Mouse (Mus musculus) liver, embryonic 16.5 days (tissue): ENCODE measurements around the gene Thoc3. TPM values are rescaled to one million over a fixed set of nuclear protein-coding genes. Genes with fewer than 3 reads are reported as not detected.
A peak's percentile ranks its signal among the peaks of the same experiment; 100 is the strongest.

Source experiments
- ATAC-seq: fragments of 200-750 bp; cut with Nextera tagmentation; 2 replicates; pipeline ENCODE4 v1.8.0; 2017; ENCODE audit warnings: low read depth, mild to moderate bottlenecking, moderate number of reproducible peaks, moderate library complexity
- H3K27ac ChIP-seq: fragments of 300-500 bp; sonication (generic); 2 replicates; pipeline ENCODE4 v1.5.1; 2014; ENCODE audit warnings: mild to moderate bottlenecking, low read length
- H3K27me3 ChIP-seq: fragments of 300-500 bp; sonication (generic); 2 replicates; pipeline ENCODE4 v1.6.1; 2014; ENCODE audit warnings: low read depth, low read length, mixed read lengths; ENCODE audit not compliant: control insufficient read depth, insufficient read depth
- H3K36me3 ChIP-seq: fragments of 300-500 bp; sonication (generic); 2 replicates; pipeline ENCODE4 v1.6.1; 2014; ENCODE audit warnings: mild to moderate bottlenecking; ENCODE audit not compliant: control insufficient read depth, insufficient read depth
- H3K4me1 ChIP-seq: fragments of 300-500 bp; sonication (generic); 2 replicates; pipeline ENCODE4 v1.6.1; 2014; ENCODE audit warnings: low read depth, low read length, mixed read lengths; ENCODE audit not compliant: control insufficient read depth
- H3K4me2 ChIP-seq: fragments of 300-500 bp; sonication (generic); 2 replicates; pipeline ENCODE4 v1.6.1; 2014; ENCODE audit warnings: low read depth, low read length, mixed read lengths
- H3K4me3 ChIP-seq: fragments of 300-500 bp; sonication (generic); 2 replicates; pipeline ENCODE4 v1.5.1; 2014; ENCODE audit warnings: low read depth, mild to moderate bottlenecking, low read length
- H3K9ac ChIP-seq: fragments of 300-500 bp; sonication (generic); 2 replicates; pipeline ENCODE4 v1.6.1; 2014; ENCODE audit warnings: low read depth, low read length
- H3K9me3 ChIP-seq: fragments of 300-500 bp; sonication (generic); replicated peaks from 2 replicates; pipeline ENCODE4 v1.6.1; 2016; ENCODE audit warnings: low read length; ENCODE audit not compliant: control insufficient read depth
- WGBS: fragments of 180-500 bp; shearing (Covaris S2); extraction: QIAGEN DNeasy Blood & Tissue Kit; methylation state at CpG from one replicate; pipeline ENCODE4 v1.1.7; 2014; ENCODE audit not compliant: insufficient replicate concordance; 5-methylcytosine and 5-hydroxymethylcytosine counted together
- polyA plus RNA-seq: library from polyadenylated mRNA; unstranded; fragments of >200 nt; fragmentation: Nextera tagmentation; extraction: Ambion mirVana; gene quantifications from 2 replicates; pipeline ENCODE4 v1.2.1, GENCODE M21; 2015

The Thoc3 gene
- polyA plus RNA-seq, 1 experiment from 2014 or later: 33.4 TPM

DNA sequence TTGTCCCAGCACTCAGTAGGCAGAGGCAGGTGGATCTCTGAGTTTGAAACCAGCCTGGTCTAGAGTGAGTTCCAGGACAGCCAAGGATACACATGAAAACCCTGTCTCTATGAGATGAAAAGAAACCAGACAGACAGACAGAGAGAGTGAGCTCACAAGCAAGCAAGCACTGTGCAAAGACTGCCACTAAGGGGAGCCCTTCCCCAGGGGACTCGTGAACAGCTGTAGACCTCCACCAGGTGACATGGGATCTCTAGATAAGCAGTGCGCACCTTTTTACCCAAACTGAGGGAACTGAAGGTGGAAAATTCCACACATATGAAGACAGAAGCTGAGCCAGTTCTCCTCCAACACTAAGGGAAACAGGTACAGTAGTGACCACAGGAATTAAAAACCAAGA, 11.6 kb downstream of the Thoc3 start:
- no peaks in the 10 kb centered on the region for H3K4me1 ChIP-seq
- no peak; the same call in 1 of the 2 replicates for ATAC-seq
- no peak overlapping the region for H3K4me2 ChIP-seq
- H3K27me3 ChIP-seq: no peaks in the 10 kb centered on the region
- WGBS: 56% methylated on average over 2 of the region's 2 CpGs
- no peaks in the 10 kb centered on the region for H3K9me3 ChIP-seq
- peaks cover 35% of the 10 kb centered on the region for H3K36me3 ChIP-seq
- no peak overlapping the region for H3K4me3 ChIP-seq
- H3K27ac ChIP-seq: no peak overlapping the region
- H3K9ac ChIP-seq: no peak overlapping the region

DNA sequence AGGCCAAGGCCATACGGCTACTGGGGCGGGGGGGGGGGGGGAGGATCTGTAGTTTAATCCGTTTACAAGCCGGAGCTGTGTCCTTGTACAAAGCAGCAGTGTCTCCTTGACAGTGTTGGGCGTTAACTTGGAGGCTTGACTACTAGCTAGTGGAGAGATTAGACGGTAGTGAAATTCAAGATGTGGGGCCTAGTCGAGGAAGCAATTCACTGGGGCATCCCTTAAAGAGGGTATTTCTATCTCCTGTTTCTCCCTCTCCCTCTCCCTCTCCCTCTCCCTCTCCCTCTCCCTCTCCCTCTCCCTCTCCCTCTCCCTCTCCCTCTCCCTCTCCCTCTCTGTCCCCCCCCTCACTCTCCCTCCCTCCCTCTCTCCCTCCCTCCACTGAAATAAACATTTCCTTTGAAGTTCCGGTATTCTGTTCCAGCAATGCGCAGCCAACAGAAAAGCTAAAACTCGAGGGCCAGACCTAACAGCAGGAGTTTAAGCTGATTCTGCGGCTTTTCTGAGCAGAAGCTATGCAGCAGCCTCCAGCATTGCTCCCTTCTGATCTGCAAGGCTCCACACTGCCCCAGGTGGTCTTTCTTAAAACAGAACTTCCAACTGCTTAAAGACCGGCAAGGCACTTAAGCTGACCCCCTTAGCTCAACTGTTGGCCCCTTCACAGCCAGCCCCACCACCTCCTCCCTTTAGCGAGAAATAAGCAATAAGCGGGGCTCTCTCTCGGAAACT, 21.0 kb downstream of the Thoc3 start:
- peaks cover 5% of the 10 kb centered on the region for H3K27me3 ChIP-seq
- no peak overlapping the region for H3K4me3 ChIP-seq
- H3K27ac ChIP-seq: no peak overlapping the region
- no peak overlapping the region for H3K4me2 ChIP-seq
- H3K36me3 ChIP-seq: no peaks in the 10 kb centered on the region
- no peak overlapping the region for H3K9ac ChIP-seq
- H3K9me3 ChIP-seq: no peaks in the 10 kb centered on the region
- H3K4me1 ChIP-seq: no peaks in the 10 kb centered on the region
- WGBS: 6% methylated on average over 15 of the region's 15 CpGs
- no peak for ATAC-seq

DNA sequence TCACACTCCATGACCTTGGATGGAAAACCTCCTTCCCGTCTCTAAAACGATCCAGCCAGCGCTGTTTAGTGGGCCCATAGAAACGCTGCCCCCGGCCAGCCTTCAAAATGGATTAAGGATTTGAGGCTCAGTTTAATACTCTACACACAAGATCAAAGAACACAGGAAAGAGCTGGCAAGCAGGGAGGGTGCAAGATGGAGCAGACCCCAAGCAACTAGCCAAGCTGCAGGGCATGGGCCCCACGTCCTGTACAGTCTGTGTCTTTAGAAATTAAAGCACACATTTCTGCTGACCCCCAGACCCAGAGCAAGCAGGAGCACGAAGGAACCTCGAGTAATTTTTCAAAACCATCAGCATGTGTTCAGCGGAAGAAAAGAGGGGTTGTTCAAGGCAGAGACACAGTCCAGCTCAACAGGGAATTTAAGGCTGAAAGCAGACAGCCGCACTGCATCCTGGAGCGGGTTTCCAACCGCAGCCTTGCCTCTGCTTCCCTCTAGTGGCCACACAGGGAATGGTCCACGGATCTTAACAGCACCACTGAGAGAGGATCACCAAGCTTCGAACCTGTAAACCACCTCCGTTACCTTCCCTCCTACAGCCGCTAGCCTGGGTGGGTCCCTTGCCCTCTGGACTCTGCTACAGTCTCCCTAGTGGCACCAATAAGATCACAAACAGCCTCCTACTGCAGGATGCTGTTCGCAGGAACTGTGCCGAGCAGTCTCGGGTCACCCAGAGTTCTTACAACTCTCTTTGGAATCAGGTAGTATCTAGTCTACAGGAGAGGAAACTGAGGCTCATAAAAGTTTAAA, 21.8 kb downstream of the Thoc3 start:
- Histone ChIP-seq H3K4me3 (no peak overlapping the region), H3K9ac (no peak overlapping the region), H3K27me3 (peaks cover 5% of the 10 kb centered on the region), H3K9me3 (no peaks in the 10 kb centered on the region), H3K36me3 (no peaks in the 10 kb centered on the region), H3K27ac (no peak overlapping the region), H3K4me2 (no peak overlapping the region), H3K4me1 (no peaks in the 10 kb centered on the region)
- ATAC-seq: 0 out of 2 replicates have a peak, but pooled peaks have one; percentile 30
- 29% methylated on average over 19 of the region's 19 CpGs for WGBS

DNA sequence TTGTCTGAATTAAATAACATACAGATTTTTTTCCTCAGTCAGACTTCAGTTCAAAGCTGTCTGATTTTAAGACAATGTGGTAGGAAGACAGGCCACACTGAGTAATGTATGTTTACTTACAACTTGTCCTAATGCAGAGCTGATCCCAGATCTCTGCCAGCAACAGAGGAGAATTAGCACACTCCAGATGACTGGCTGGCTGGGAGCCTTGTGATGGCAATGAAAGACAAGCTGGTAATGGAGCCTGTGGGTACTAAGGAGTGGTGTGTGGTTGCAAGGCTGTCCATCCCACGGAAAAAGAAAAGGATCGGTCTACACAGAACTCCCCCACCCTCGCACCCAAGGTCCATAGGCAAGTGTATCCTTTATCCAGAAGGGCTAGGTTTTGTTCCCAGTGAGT, 25.0 kb downstream of the Thoc3 start:
- Histone ChIP-seq H3K4me2 (no peak overlapping the region), H3K4me1 (no peaks in the 10 kb centered on the region; the same call in none of the 2 replicates), H3K27ac (no peak overlapping the region), H3K9ac (no peak overlapping the region), H3K4me3 (no peak overlapping the region), H3K27me3 (peaks cover 5% of the 10 kb centered on the region), H3K36me3 (no peaks in the 10 kb centered on the region), H3K9me3 (no peaks in the 10 kb centered on the region)
- ATAC-seq: no peak
- 65% methylated on average over 3 of the region's 3 CpGs for WGBS

DNA sequence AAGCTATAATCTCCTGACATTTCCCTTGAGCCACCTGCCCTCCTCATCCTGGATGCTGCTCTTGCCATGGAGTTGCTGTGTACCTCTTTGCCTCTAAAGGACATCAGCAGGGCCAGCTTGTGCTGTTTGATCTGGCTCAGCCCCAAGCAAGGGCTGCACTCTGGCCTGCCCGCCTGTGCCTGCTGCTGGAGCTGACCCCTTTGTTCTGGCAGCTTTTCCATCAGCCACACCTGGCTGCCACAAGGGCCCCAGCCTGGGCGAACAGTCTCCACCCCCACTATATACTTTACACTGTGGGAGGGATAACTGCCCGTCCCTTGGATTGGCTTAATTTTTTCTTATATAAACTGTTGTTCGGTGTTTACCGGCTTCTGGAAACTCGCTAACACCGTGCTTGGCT, 28.7 kb downstream of the Thoc3 start:
- Histone ChIP-seq H3K27ac (peak overlapping the region; percentile 38; the same call in 1 of the 2 replicates), H3K9ac (no peak overlapping the region), H3K36me3 (no peaks in the 10 kb centered on the region), H3K4me1 (no peaks in the 10 kb centered on the region; the same call in none of the 2 replicates), H3K4me2 (no peak overlapping the region), H3K4me3 (no peak overlapping the region), H3K9me3 (no peaks in the 10 kb centered on the region), H3K27me3 (no peaks in the 10 kb centered on the region)
- WGBS: 47% methylated on average over 7 of the region's 7 CpGs
- ATAC-seq: peak; percentile 90

DNA sequence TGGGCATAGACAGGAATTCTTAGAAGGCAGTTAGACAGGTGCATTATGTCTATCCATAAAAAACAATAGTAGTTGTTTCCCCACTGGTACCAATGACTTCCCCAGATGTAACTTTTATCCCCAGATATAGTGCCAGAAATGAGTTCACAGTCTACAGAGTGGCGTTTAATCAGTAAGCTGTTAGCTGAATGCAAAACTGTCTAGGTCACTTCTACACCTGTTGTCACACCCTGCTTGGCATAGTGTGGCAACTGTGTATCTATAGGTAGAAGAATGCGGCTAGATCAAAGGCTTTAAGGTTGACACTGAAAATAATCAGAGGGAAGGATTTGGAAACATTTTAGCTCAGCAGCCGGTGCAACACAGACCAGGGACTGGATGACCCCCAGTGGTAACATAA, 29.8 kb downstream of the Thoc3 start:
- H3K9me3 ChIP-seq: no peaks in the 10 kb centered on the region
- 0 out of 2 replicates have a peak, but pooled peaks have one; percentile 24 for ATAC-seq
- 49% methylated on average over 3 of the region's 3 CpGs for WGBS
- no peak overlapping the region for H3K27ac ChIP-seq
- no peaks in the 10 kb centered on the region for H3K36me3 ChIP-seq
- H3K4me3 ChIP-seq: no peak overlapping the region
- no peak overlapping the region for H3K4me2 ChIP-seq
- H3K27me3 ChIP-seq: no peaks in the 10 kb centered on the region
- no peak overlapping the region for H3K9ac ChIP-seq
- H3K4me1 ChIP-seq: no peaks in the 10 kb centered on the region; the same call in none of the 2 replicates

DNA sequence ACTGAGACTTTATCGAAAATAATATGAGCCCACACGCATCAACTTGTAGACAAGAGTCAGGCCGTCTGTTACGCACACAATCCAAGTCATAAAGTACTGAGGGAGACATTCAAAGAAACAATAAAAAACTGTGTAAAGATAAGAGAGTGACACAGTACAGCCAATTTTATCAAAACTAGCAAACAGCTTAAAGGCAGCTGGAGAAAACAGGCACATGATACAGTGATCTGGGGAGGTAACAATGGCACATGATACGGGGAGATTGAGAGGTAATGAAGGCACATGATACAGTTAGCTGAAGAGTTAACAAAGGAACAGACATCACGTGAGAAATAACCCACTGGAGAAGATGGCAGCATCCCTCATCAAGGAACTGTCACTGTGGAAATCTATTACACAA, 31.6 kb downstream of the Thoc3 start:
- WGBS: 54% methylated on average over 6 of the region's 6 CpGs
- Histone ChIP-seq H3K4me2 (no peak overlapping the region), H3K36me3 (no peaks in the 10 kb centered on the region), H3K27me3 (no peaks in the 10 kb centered on the region), H3K9ac (no peak overlapping the region), H3K27ac (no peak overlapping the region), H3K9me3 (no peaks in the 10 kb centered on the region), H3K4me1 (no peaks in the 10 kb centered on the region; the same call in none of the 2 replicates), H3K4me3 (no peak overlapping the region)
- no peak for ATAC-seq

DNA sequence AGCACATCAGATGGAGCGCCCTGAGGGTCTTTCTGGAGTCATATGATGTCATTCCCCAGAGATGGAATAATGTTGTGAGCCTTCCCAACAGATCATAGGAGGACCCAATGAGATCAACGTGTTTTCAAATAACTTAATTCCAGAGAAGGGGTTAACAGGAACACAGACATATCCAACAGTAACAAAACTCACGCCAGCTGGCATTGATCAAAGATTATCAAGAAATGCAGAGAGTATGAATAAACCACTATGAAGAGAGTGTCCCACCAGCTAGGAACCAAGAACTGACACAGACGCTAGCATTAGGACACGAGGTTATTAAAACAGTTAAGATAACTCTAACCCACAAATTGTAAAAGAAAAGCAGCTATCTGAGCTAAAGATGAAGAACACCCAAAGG, 32.0 kb downstream of the Thoc3 start:
- no peaks in the 10 kb centered on the region for H3K36me3 ChIP-seq
- no peaks in the 10 kb centered on the region; the same call in none of the 2 replicates for H3K4me1 ChIP-seq
- H3K4me3 ChIP-seq: no peak overlapping the region
- no peak overlapping the region for H3K4me2 ChIP-seq
- no peak overlapping the region for H3K27ac ChIP-seq
- no peaks in the 10 kb centered on the region for H3K9me3 ChIP-seq
- H3K27me3 ChIP-seq: no peaks in the 10 kb centered on the region
- 37% methylated on average over 5 of the region's 5 CpGs for WGBS
- H3K9ac ChIP-seq: no peak overlapping the region
- no peak for ATAC-seq

DNA sequence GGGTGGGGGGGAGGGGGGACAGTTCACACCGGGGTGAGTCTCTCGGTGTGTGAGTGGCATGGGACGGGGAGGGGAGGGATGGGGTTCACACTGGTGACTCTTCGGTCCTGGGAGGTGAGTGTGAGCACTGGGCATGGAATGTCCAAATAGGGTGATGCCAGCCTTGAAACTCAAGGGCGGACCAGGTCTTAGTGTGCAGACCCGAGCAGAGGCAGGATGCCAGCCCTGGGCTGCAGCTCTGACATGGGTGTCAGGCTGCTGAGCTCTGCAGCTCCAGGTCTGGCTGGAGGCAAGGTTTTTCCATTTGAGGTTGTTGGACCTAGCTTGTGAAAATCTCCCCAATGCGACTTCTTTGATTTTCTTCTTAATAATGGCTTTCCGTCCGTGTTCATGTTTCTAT, 37.5 kb downstream of the Thoc3 start:
- ATAC-seq: no peak
- no peak overlapping the region for H3K4me3 ChIP-seq
- no peaks in the 10 kb centered on the region for H3K9me3 ChIP-seq
- no peak overlapping the region for H3K4me2 ChIP-seq
- H3K27me3 ChIP-seq: no peaks in the 10 kb centered on the region
- H3K4me1 ChIP-seq: no peaks in the 10 kb centered on the region
- H3K9ac ChIP-seq: no peak overlapping the region
- WGBS: 71% methylated on average over 9 of the region's 9 CpGs
- no peaks in the 10 kb centered on the region for H3K36me3 ChIP-seq
- no peak overlapping the region for H3K27ac ChIP-seq
